Mouse (Mus musculus): Measurements from ENCODE around the gene Olfr67. TPM values are rescaled to one million over a fixed set of nuclear protein-coding genes. Genes with fewer than 3 reads are reported as not detected.
"Not testable (repeated sequence)": the region's sequence is repeated elsewhere in the genome, so short reads cannot be mapped to it uniquely, and the experiment has no call there.

Olfr67 gene
- polyA plus RNA-seq, 1 experiment from 2014 or later, result not detected

- no peak overlapping the region for H3K4me3 ChIP-seq
- ATAC-seq (ENCODE audit: low FRiP score, low read depth), result no peak
- 90% methylated on average over 3 of the region's 3 CpGs for WGBS
These were observed 19.1 kb upstream of the Olfr67 start for GRCm38 (mm10) chr7:103810746-103811145.

DNA sequence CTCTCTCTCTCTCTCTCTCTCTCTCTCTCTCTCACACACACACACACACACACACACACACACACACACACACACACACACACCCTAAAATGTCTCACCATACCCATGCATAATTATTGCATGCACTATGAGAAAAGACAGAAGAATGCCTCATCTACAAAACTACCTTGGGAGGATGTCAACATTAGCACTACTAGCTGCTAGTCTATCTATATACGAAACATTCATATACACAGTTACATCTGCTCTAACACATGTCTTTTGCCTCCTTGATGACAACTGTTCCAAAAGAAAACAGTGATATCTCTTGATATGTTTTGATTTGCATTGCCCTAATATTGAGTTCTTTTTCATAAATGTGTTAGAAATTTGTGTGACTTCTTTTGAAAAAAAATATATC lies 18.7 kb upstream of the Olfr67 start:
- WGBS, result 84% methylated on average over 1 of the region's 1 CpGs
- no peak overlapping the region for H3K9ac ChIP-seq

More at GRCm38 (mm10) chr7:103810746-103811145, 19.1 kb upstream of the Olfr67 start:
- Histone ChIP-seq H3K27me3 (no peaks in the 10 kb centered on the region), H3K27ac (replicated peaks) (no peak overlapping the region), H3K9ac (no peak overlapping the region), H3K36me3 (no peaks in the 10 kb centered on the region), H3K4me1 (replicated peaks) (no peaks in the 10 kb centered on the region), H3K9me3 (no peaks in the 10 kb centered on the region), H3K4me2 (no peak overlapping the region)

DNA sequence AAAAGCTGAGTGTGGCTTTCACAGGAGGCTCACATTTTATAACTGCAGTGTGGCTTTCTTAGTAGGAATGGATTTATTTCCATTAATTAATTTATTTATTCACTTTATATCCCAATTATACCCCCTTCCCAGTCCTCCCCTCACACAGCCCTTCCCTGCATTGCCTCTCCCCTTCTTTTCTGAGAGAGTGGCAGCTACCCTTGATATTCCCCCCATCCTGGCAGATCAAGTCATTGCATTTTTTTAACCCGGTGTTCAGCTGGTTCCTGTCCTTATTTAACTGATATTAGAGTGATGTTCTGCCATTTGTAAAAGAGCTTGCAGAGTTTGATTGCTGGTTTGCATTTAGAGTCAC lies 18.2 kb upstream of the Olfr67 start:
- H3K4me1 ChIP-seq (replicated peaks), result no peaks in the 10 kb centered on the region
- no peak overlapping the region for H3K27ac ChIP-seq (replicated peaks)
- H3K4me2 ChIP-seq, result no peak overlapping the region
- no peak overlapping the region for H3K4me3 ChIP-seq
- no peak overlapping the region for H3K9ac ChIP-seq
- ATAC-seq (ENCODE audit: low FRiP score, low read depth), result no peak
- WGBS, result 73% methylated on average over 1 of the region's 1 CpGs
- no peaks in the 10 kb centered on the region for H3K9me3 ChIP-seq
- no peaks in the 10 kb centered on the region for H3K27me3 ChIP-seq
- no peaks in the 10 kb centered on the region for H3K36me3 ChIP-seq

More for the DNA sequence above, 18.7 kb upstream of the Olfr67 start:
- Histone ChIP-seq H3K27ac (replicated peaks) (no peak overlapping the region), H3K4me3 (no peak overlapping the region), H3K36me3 (no peaks in the 10 kb centered on the region), H3K4me2 (no peak overlapping the region), H3K9me3 (no peaks in the 10 kb centered on the region), H3K27me3 (no peaks in the 10 kb centered on the region), H3K4me1 (replicated peaks) (no peaks in the 10 kb centered on the region)
- ATAC-seq (ENCODE audit: low FRiP score, low read depth), result no peak

DNA sequence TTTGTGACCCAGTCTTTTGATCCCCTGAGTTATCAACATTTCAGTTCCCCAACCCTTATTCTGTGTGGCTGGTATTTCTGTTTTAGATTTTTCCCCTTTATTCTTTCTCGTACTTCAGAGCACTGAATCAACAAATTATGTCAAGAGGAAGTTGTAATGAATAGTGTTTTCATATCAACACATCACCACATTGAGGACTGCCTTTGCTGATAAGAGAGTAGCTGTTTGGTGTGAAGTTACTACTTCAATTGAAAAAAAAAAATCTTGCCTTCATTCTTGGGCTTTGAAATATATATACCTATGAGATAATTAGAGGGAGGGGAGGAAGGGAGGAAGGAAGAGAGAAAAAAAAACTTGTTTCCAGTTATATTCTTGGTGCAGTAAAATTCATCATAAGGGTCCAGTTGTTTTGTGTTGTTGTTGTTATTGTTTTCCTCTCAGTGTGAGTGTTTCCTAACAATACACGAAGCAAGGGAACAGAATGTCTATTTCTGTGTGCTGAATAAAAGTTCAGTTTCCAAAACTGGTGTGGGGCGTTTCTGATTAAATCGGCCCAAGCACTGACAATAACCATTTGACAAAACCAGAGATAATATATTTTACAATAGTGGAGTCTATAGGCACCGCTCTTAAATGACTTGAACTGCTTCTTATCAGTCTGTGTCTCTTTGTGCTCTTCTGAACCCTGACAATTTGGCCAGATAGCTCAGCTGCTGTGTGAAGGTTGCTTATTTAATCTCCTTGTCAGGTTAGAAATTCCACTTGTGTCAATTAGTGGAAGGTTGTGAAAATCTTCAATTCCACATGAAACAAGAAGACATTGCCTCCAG lies 17.6 kb upstream of the Olfr67 start:
- 72% methylated on average over 5 of the region's 5 CpGs for WGBS
- Histone ChIP-seq H3K9ac (no peak overlapping the region), H3K27me3 (no peaks in the 10 kb centered on the region), H3K27ac (replicated peaks) (no peak overlapping the region), H3K4me1 (replicated peaks) (no peaks in the 10 kb centered on the region), H3K36me3 (no peaks in the 10 kb centered on the region), H3K4me2 (no peak overlapping the region), H3K4me3 (no peak overlapping the region), H3K9me3 (no peaks in the 10 kb centered on the region)
- no peak for ATAC-seq (ENCODE audit: low FRiP score, low read depth)

GRCm38 (mm10) chr7:103808120-103808519 lies 16.5 kb upstream of the Olfr67 start:
- not testable (repeated sequence) for ATAC-seq (ENCODE audit: low FRiP score, low read depth); H3K4me3 ChIP-seq; H3K9ac ChIP-seq; H3K4me2 ChIP-seq; H3K4me1 ChIP-seq (replicated peaks); H3K36me3 ChIP-seq; H3K27ac ChIP-seq (replicated peaks); H3K9me3 ChIP-seq; H3K27me3 ChIP-seq
- WGBS, result 84% methylated on average over 2 of the region's 2 CpGs

DNA sequence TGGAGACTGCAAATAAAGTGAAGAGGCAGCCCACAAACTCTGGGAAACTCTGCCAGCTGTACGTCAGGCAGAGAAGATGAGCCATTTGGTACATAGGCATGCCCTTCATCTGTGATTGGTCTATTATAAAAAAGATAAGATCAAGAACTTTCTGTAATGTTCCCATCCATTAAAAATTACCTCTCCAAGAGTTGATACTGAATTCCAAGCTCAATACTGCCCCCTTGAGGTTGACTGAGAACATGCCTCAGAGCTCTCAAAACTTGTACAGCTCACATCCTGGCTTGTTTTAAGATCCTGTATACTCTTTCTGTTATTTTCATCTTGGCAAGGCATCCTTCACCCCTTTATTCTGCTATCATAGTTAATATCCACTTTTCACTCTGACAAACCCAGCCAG lies 15.2 kb upstream of the Olfr67 start:
- Histone ChIP-seq H3K36me3 (no peaks in the 10 kb centered on the region), H3K4me3 (no peak overlapping the region), H3K27me3 (no peaks in the 10 kb centered on the region), H3K27ac (replicated peaks) (no peak overlapping the region), H3K9ac (no peak overlapping the region), H3K4me1 (replicated peaks) (no peaks in the 10 kb centered on the region), H3K4me2 (no peak overlapping the region), H3K9me3 (no peaks in the 10 kb centered on the region)
- 63% methylated on average over 1 of the region's 1 CpGs for WGBS
- no peak for ATAC-seq (ENCODE audit: low FRiP score, low read depth)

DNA sequence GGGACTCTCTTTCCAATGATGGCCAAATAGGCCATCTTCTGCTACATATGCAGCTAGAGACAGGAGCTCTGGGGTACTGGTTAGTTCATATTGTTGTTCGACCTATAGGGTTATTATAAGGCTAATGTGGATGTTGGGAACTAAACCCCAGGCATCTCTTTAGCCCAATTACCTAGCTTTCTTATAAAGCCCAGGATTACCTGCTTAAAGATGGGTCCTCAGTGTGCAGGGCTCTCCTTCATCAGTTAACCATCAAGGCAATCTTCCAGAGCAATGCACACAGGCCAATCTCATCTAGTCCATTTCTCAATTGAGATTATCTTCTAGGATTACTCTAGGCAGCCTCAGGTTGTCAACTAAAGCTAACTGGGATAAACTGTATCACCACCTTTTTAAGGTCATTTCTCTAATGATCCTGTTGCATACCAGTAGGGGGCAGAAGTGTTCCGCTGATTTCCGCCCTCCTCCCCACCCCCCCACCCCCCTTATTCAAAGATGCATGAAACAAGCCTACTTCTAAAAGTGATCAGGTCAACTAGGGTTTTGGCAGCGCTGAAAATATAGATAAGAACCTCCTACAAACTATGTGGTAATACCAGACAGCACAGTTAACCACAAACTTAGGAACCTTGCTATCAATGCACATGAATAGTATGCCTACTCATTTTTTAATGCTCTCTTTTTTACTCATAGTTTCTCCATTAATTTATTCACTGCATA lies 1.2 kb upstream of the Olfr67 start:
- Histone ChIP-seq H3K9me3 (no peaks in the 10 kb centered on the region), H3K36me3 (no peaks in the 10 kb centered on the region), H3K4me1 (replicated peaks) (no peaks in the 10 kb centered on the region), H3K27ac (replicated peaks) (no peak overlapping the region), H3K4me3 (no peak overlapping the region), H3K9ac (no peak overlapping the region), H3K4me2 (no peak overlapping the region), H3K27me3 (no peaks in the 10 kb centered on the region)
- WGBS, result 24% methylated on average over 4 of the region's 4 CpGs
- no peak for ATAC-seq (ENCODE audit: low FRiP score, low read depth)

- Histone ChIP-seq H3K36me3 (no peaks in the 10 kb centered on the region), H3K4me3 (no peak within 1 kb of the TSS), H3K9me3 (no peaks in the 10 kb centered on the region), H3K27me3 (no peaks in the 10 kb centered on the region), H3K9ac (no peak within 1 kb of the TSS), H3K4me1 (replicated peaks) (no peaks in the 10 kb centered on the region), H3K27ac (replicated peaks) (no peak within 1 kb of the TSS), H3K4me2 (no peak within 1 kb of the TSS)
- no peak for ATAC-seq (ENCODE audit: low FRiP score, low read depth)
- 71% methylated on average over 3 of the region's 3 CpGs for WGBS
These were observed 12.0 kb downstream of the Olfr67 start, which contains the start of gene Olfr68 for GRCm38 (mm10) chr7:103779598-103779997. TSS of gene Olfr68 (minus strand) at chr7:103779698.

- not testable (repeated sequence) for H3K27ac ChIP-seq (replicated peaks); H3K4me3 ChIP-seq; H3K9me3 ChIP-seq; H3K9ac ChIP-seq; ATAC-seq (ENCODE audit: low FRiP score, low read depth); H3K27me3 ChIP-seq; H3K36me3 ChIP-seq; H3K4me1 ChIP-seq (replicated peaks); H3K4me2 ChIP-seq
- WGBS, result 88% methylated on average over 4 of the region's 4 CpGs
These were observed 14.0 kb downstream of the Olfr67 start for GRCm38 (mm10) chr7:103777652-103778051.

DNA sequence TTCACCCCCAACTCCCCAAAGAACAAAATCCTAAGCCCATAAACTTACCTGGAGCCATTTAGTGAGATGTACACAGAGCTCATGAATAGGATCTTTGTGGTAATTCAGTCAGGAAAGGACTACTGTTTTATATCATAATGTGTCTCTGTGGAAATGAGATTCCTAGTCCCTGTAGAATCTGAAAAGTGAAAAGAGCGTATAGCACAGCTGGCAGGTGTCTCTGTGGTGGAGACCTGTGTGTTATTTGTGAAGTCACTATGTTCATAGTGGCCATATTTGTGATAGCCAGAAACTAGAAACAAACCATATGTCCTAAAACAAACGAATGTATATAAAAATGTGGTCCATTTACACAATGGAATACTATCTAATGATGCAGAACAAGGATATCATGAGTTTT lies 20.1 kb downstream of the Olfr67 start, which contains the start of gene Olfr69:
Gene Olfr69 (minus strand): TSS at position 101 of the 400 bp plus-strand sequence.
- ATAC-seq (ENCODE audit: low FRiP score, low read depth), result no peak
- no peaks in the 10 kb centered on the region for H3K27me3 ChIP-seq
- H3K36me3 ChIP-seq, result no peaks in the 10 kb centered on the region
- no peaks in the 10 kb centered on the region for H3K4me1 ChIP-seq (replicated peaks)
- H3K4me3 ChIP-seq, result no peak within 1 kb of the TSS
- 84% methylated on average over 2 of the region's 2 CpGs for WGBS
- no peaks in the 10 kb centered on the region for H3K9me3 ChIP-seq
- no peak within 1 kb of the TSS for H3K27ac ChIP-seq (replicated peaks)
- no peak within 1 kb of the TSS for H3K9ac ChIP-seq
- no peak within 1 kb of the TSS for H3K4me2 ChIP-seq

DNA sequence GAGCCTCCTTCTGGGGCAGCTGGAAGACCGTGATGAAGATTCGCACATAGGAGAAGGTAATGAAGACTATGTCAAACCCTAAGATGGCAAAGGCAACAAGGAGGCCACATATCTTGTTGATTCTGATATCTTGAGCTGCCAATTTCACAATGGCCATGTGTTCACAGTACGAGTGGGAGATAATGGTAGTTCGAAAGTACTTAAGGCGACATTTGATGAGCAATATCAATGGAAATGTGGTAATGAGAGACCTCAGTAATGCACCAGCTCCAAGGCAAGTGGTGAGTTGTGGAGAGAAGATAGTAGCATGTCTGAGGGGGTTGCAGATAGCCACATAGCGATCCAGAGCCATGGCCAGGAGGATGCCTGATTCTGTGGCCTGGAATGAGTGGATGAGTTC lies 23.9 kb downstream of the Olfr67 start:
- not testable (repeated sequence) for H3K27ac ChIP-seq (replicated peaks); H3K9me3 ChIP-seq; ATAC-seq (ENCODE audit: low FRiP score, low read depth); H3K27me3 ChIP-seq; H3K4me3 ChIP-seq; H3K9ac ChIP-seq; H3K4me1 ChIP-seq (replicated peaks); H3K36me3 ChIP-seq; H3K4me2 ChIP-seq
- 93% methylated on average over 6 of the region's 6 CpGs for WGBS

DNA sequence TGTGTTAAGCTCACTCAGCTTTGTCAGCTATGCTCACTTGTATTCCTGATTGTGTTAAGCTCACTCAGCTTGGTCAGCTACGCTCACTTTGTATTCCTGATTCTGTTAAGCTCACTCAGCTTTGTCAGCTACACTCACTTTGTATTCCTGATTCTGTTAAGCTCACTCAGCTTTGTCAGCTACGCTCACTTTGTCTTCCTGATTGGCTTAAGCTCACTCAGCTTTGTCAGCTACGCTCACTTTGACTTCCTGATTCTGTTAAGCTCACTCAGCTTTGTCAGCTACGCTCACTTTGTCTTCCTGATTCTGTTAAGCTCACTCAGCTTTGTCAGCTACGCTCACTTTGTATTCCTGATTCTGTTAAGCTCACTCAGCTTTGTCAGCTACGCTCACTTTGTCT lies 29.4 kb downstream of the Olfr67 start:
- H3K36me3 ChIP-seq; H3K27me3 ChIP-seq; H3K9me3 ChIP-seq; H3K27ac ChIP-seq (replicated peaks); H3K4me2 ChIP-seq; H3K4me1 ChIP-seq (replicated peaks); H3K4me3 ChIP-seq; H3K9ac ChIP-seq; ATAC-seq (ENCODE audit: low FRiP score, low read depth): not testable (repeated sequence)
- WGBS, result 90% methylated on average over 6 of the region's 6 CpGs

Data from hindbrain, embryonic 15.5 days (tissue).